Mouse (Mus musculus) gastrocnemius, postnatal 14 days (tissue): ENCODE results near the gene Fam241b. TPM values are rescaled to one million over a fixed set of nuclear protein-coding genes. Genes with fewer than 3 reads are reported as not detected.

Experiments
- DNase-seq: peaks from one replicate; pipeline ENCODE4 v3.0.0; 2021; ENCODE audit warnings: mixed read lengths
- intact Hi-C: fragments of 180-260 bp; cut with DNase I; formaldehyde crosslinking; loops from one replicate; pipeline ENCODE4 v1.15.1; 2025; ENCODE audit warnings: low total_unique reads
- long read RNA-seq, 2 experiments: library from polyadenylated mRNA; stranded (forward); transcript quantifications; one replicate each; pipeline ENCODE4 v2.0.0; 2021
- total RNA-seq, 2 experiments: library from RNA; stranded (reverse); gene quantifications; 2 replicates each; pipeline ENCODE4 v1.2.3; 2021

The Fam241b gene
- total RNA-seq, result 1 to 10 TPM in 1 of 2 experiments, under 1 TPM in 1; 0.38 to 1.4 TPM
- long read RNA-seq, experiment 1, result 0 reads
- long read RNA-seq, experiment 2, partial matches to known transcripts, result 0 of 1 reads
- long read RNA-seq, experiment 2, other reads (novel, unspliced or antisense), result 0 of 1 reads

DNA sequence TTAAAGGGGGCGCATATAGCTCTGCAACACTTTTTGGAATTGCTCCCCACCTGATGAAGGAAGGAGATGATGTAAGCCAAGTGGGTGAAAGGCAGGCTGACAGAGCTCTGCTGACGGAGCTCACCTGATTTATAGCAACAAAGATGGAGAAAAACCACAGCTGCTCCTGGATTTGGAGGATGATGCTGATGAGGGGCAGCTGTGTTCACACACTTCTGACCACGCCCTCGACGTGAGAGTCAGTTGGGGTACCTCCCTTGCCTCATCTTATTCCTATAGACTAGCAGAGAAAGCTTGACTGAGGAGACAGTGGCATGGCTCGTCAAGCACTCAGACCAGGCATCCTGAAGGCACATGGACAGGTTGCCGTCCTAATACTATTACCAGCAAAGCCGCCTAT lies at the start of gene Fam241b:
Gene Fam241b, minus strand, starts transcription at position 101 of the 400 bp plus-strand sequence.
- no peak for DNase-seq
- intact Hi-C loops, result no loop called here

- intact Hi-C loops, result loop anchor here (5.0 kb wide), 1 partner anchor 35 kb away; no protein-coding TSS in a partner anchor
- DNase-seq, result peak; percentile 87
Observed at GRCm38 (mm10) chr10:62192701-62193157, 49.0 kb upstream of the Fam241b start.

GRCm38 (mm10) chr10:62190821-62191220 lies 47.1 kb upstream of the Fam241b start:
- no peak for DNase-seq
- intact Hi-C loops, result loop anchor here (5.0 kb wide), 1 partner anchor 36 kb away; no protein-coding TSS in a partner anchor

DNA sequence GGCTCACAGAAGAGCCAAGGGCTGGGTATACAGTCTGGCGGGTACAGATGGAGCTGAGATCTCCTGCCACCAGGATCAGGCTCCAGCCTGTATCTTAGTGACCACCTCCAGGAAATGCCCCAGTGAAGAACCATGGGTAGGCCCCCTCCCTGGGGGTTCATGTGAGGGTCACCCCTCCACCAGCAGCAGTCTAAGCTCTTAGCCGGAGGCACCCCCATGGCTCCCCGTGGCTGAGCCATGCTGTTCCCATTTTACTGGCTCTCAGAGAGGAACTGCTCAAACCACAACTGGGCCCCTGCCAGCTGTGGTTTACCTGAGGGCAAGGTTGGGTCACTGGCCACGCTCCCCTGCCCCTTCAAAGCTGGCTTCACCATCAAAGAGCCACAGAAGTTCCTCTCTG lies 46.2 kb upstream of the Fam241b start:
- intact Hi-C loops, result loop anchor here (5.0 to 10.0 kb wide), 3 partner anchors 37 to 355 kb away; no protein-coding TSS in a partner anchor
- DNase-seq, result no peak

DNA sequence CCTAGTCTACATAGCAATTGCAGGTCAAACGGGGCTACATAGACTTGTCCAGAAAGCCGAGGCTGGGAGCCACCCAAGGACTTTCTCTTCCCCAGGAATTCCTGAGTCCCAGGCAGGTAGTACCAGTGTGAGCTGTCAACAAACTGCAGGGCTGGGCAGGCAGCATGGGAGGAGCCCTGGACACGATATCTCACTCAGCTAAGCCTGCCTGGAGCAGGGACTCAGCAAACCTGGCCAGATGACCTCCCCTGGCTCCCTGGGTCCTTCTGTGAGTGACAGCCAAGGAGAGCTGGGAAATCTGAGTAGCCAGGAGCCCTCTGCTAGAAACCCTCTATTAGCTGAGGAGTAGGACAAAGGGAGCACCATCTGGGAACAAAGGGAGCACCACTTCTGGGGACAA lies 45.6 kb upstream of the Fam241b start:
- intact Hi-C loops, result loop anchor here (10.0 kb wide), 2 partner anchors 135 to 355 kb away; no protein-coding TSS in a partner anchor
- peak; percentile 54 for DNase-seq

DNA sequence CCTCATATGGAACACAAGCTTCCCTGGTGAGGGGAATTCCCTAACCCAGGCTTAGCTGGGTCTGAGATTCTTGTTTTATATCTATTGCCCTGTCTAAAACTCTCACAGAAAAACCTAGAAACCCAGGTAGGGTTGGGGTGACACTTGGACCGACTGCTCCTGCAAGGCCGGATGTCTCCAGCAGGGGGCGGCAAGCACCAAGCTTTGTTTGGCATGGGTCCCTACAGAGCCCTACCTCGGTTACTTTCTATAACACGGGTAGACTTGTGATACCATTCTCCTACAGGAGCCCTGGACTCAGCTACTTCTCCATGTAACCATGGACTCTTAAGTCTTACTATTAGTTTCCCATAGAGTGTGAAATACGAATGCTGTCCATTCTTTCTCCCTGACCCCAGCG lies 43.2 kb upstream of the Fam241b start:
- peak; percentile 79 for DNase-seq
- intact Hi-C loops, result loop anchor here (1.0 to 10.0 kb wide), 3 partner anchors 56 to 352 kb away; no protein-coding TSS in a partner anchor

DNA sequence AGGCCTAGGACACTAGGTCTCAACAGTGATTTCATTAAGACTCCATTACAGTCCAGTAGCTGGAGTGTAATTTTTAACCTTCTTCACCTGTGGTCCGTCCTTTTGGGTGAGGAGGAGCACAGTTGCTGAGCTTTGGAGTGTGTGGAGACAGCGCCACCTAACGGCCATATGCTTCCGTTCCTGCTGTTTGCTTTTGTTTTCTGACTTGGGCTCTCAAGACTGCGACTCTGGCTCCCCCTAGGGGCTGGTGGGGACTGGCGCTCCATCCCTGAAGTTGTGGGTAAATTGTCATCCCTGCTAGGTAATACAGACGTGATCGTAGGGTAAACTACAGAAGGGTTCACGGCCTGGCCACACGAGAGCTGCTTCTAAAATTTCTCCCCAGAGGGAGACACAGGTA lies 39.3 kb upstream of the Fam241b start:
- intact Hi-C loops, result loop anchor here (2.0 to 10.0 kb wide), 3 partner anchors 76 to 348 kb away; no protein-coding TSS in a partner anchor

GRCm38 (mm10) chr10:62182471-62183014 lies 38.8 kb upstream of the Fam241b start:
- intact Hi-C loops, result loop anchor here (2.0 to 10.0 kb wide), 3 partner anchors 76 to 348 kb away; no protein-coding TSS in a partner anchor
- no peak for DNase-seq

More for the DNA sequence above, 39.3 kb upstream of the Fam241b start:
- DNase-seq, result peak; percentile 90

- intact Hi-C loops, result loop anchor here (2.0 to 10.0 kb wide), 3 partner anchors 75 to 347 kb away; no protein-coding TSS in a partner anchor
Observed at GRCm38 (mm10) chr10:62181701-62182100, 38.0 kb upstream of the Fam241b start.

GRCm38 (mm10) chr10:62179944-62180343 lies 36.2 kb upstream of the Fam241b start:
- intact Hi-C loops, result loop anchor here (10.0 kb wide), 2 partner anchors 125 to 345 kb away; no protein-coding TSS in a partner anchor
- DNase-seq, result no peak

More at GRCm38 (mm10) chr10:62181701-62182100, 38.0 kb upstream of the Fam241b start:
- no peak for DNase-seq

GRCm38 (mm10) chr10:62174533-62175313 lies 31.0 kb upstream of the Fam241b start:
- intact Hi-C loops, result no loop called here
- no peak for DNase-seq

GRCm38 (mm10) chr10:62173941-62174448 lies 30.3 kb upstream of the Fam241b start:
- intact Hi-C loops, result no loop called here
- DNase-seq, result no peak

DNA sequence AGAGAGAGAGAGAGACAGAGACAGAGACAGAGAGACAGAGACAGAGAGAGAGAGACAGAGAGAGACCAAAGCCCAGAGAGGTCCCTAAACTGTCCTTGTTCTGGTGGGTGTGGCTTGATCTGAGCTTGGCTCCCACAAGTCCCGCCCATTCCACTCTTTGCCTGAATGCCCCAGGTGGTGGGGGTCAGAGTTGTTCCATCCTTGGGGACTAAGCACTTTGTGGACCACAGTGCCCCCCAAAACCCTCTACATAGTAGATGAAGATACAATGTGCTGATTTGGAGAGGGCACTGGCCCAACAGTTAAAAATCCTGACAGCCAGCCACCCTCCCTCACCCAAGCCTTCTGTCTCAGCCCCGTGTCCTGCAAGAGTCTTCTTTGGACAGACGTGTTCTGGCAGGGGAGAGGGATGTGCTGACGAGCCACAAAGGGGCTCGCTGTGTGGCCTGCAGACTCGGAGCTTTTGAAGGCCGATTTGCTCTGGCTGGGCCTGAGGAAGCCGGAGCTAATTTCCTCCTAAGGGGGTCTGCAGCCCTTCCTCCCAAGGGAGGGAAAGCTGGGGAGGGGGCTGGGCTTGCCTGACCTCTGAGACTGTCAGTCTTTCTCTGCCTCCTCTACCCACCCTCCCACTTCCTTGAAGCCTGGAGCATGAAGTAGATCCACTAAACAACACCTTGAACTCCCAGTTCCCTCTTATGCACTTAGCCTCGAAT lies 29.3 kb upstream of the Fam241b start:
- intact Hi-C loops, result no loop called here
- no peak for DNase-seq

DNA sequence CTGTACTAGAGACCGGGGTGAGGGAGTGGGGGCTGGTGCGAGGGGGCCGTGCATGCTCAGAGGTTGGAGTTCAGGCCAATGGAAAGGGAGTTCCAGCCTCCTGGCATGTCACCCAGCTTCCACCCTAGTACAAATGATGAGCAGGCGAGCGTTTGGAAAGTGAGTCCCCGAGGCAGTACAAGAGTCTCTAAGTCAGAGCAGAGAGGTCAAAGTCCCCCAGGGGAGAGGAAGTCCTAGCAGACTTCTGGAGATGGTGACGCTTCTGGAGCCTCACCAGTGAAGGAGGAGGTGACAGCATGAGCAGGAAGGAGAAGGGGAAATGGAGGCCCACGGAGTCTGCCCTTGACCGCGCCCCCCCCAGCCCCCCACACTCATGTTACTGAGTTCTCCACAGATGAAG lies 18.7 kb upstream of the Fam241b start:
- intact Hi-C loops, result no loop called here

DNA sequence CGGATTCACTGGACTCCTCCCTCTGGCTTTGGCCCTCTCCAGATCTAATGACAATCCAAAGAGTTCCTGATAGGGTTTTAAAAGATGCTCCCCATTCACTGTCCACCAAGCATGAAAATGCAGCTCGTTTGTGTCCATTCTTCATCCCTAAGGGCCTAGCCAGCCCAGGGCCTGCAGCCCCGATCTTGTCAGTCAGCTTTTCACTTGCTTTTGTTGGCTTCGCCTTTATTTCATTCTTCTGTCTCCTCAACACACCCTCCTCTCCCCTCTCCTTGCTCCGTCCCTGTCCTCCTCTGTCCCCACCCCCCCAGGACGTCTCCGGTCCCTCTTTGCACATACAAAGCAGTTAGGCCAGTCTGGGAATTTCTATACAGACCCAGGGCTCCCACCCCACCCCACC lies 6.2 kb upstream of the Fam241b start:
- intact Hi-C loops, result no loop called here
- no peak for DNase-seq

More for the DNA sequence above, 18.7 kb upstream of the Fam241b start:
- DNase-seq, result no peak

DNA sequence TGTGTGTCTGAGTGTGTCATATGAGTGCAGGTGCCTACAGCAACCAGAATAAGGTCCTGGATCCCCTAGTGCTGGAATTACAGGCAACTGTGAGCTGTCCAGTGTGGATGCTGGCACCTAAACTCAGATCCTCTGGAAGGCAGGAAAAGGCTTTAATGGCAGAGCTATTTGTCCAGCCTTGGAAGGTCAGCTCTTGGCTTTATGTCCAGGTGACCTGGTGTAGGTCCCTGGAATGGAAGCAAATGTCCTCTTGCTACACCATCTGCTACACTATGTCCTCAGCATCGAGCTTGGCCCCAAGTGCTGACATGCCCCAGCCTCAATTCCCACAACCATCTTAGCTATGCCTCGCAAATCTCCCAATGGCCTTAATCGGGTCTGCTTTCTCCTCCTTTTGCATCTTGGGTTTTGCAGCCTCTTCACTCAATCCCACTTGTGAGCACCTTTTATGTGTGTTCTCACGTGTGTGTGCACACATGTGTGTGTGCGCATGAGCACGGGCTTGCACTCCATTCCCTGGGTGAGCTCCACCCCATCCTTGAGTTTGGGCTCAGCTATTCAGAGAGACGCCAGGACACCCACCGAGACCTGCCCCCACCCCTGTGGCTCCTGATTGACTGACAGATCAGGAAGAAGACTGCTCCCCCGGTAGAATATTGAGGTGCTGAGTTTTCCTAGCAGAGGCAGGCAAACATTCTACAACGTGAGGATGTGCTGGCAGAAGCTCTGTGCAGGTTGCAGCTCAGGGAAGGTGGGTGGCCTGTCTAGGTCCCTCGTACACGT lies 3.9 kb upstream of the Fam241b start:
- intact Hi-C loops, result no loop called here
- DNase-seq, result no peak

DNA sequence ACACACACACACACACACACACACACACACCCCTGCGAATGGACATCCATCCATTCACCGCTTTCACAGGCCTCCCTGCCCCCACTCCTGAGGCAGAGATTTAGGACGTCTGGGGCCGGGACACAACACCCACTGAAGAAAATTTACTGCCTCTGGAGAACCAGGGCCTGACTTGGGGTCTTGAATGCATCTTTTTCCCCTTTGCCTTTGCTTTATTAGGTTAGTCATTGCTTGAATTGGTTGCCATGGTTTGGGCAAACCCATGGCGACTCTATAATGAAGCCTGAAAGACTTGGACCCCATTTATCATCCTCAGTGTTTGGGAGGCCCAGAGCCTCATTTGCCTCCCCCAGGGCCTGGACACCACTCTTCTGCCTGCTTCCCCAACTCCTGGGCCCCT lies 2.2 kb upstream of the Fam241b start:
- intact Hi-C loops, result no loop called here
- DNase-seq, result no peak

GRCm38 (mm10) chr10:62138040-62138439 lies 5.7 kb downstream of the Fam241b start:
- intact Hi-C loops, result no loop called here
- DNase-seq, result no peak
